Mouse (Mus musculus) left cerebral cortex, postnatal 25 days (tissue): ENCODE measurements around the gene Senp1. TPM values are rescaled to one million over a fixed set of nuclear protein-coding genes. Genes with fewer than 3 reads are reported as not detected.
A peak's percentile ranks its signal among the peaks of the same experiment; 100 is the strongest.

ENCODE experiments used
- DNase-seq, 2 experiments: peaks; one replicate each; pipeline ENCODE4 v3.0.0; 2022; ENCODE audit warnings: low spot score in 2 of 2, mixed read lengths in 1 of 2
- intact Hi-C: fragments of 180-260 bp; cut with DNase I; formaldehyde crosslinking; loops from one replicate; pipeline ENCODE4 v1.15.1; 2025
- total RNA-seq, 2 experiments: library from RNA; stranded (reverse); gene quantifications; 2 replicates each; pipeline ENCODE4 v1.2.3; 2021

Senp1 gene
- total RNA-seq, 2 experiments from 2014 or later, result 9.6 to 12.5 TPM

DNA sequence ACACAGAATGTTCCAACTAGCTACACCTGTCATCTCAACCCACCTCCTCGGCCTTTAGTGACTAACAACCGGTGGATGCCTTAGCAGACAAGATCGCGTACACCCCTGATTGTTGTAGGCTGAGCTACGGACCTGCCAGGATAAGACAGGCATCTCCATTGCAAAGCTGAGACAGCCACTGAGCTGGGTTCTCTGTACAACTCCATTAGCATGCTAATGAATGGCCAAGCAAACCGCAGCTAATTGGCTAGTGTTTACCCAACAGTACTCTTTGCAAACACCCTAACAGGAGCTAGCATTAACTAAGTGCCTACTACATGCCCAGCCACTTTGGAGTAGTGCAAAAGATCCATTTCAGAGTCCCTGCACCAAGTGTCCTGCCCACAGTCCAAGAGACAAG lies 80.7 kb downstream of the Senp1 start:
- intact Hi-C loops, result no loop called here
- DNase-seq, result no peak

GRCm38 (mm10) chr15:98005181-98005580 lies 88.4 kb downstream of the Senp1 start:
- intact Hi-C loops, result no loop called here
- no peak for DNase-seq

DNA sequence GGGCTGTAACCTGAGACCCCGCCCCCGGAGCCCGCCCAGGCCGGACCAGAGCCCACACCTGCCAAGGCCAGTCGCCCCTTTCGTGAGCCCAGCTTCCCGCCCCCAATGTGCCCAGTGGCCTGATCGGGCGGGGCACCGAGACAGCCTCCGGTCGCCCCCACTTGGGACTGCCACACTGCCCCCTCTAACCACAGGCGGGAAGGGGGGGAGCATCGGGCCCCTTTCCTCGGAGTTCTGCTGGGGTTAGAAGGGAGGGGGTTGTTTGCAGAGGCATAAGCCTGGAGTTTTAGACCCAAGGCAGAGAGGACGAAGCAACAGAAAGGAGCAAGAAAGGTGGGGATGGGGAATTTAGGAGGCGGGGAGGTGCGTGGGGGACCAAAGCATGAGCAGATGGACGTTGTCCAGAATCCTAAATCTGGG lies 88.8 kb downstream of the Senp1 start:
- DNase-seq, result no peak
- intact Hi-C loops, result no loop called here

- intact Hi-C loops, result no loop called here
- DNase-seq, result no peak
Measured at GRCm38 (mm10) chr15:98003822-98004739, 89.5 kb downstream of the Senp1 start, which contains the start of gene Col2a1. Col2a1 (minus strand) TSS chr15:98004695.

DNA sequence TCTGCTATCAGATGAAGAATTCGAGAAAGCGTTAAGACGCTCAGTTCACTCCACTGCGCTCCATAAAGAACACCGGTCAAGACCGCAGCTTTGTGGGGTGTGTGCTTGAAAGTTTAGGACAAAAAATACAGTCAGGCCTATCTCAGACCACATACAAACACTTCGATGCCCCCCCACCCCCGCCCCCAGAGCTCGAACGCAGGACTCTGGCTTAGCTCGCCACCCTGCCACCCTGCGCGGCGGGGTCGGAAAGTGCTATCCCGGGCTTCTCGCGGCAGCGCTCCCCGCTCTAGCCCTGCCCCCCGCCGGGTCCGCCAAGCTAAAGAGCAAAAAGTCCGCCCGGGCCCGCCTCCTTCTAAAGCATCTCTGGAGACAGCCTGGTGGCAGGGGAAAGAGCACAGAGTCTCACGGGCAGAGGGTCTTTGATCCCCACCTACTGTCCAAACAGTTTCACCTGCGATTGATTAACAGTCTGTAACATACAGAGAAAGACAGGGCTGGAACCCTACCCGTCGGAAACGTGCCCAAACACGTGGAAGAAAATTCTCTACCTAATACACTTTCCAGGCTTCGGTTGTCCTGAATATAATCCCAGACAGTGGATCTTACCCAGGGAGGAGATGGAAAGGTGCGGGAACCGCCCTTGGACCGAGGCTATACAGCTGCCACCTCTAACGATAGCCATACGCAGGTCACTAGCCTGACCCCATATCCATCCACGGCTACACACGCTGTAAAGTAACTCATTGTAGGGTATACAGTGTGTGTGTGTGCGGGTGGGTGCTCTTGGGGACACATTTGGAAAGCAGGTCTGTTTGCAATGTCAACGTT lies 90.3 kb downstream of the Senp1 start:
- DNase-seq, result no peak
- intact Hi-C loops, result no loop called here

- intact Hi-C loops, result no loop called here
- DNase-seq, result peak in 1 of 2 experiments; percentile 24
Measured at GRCm38 (mm10) chr15:98002113-98002990, 91.2 kb downstream of the Senp1 start.

DNA sequence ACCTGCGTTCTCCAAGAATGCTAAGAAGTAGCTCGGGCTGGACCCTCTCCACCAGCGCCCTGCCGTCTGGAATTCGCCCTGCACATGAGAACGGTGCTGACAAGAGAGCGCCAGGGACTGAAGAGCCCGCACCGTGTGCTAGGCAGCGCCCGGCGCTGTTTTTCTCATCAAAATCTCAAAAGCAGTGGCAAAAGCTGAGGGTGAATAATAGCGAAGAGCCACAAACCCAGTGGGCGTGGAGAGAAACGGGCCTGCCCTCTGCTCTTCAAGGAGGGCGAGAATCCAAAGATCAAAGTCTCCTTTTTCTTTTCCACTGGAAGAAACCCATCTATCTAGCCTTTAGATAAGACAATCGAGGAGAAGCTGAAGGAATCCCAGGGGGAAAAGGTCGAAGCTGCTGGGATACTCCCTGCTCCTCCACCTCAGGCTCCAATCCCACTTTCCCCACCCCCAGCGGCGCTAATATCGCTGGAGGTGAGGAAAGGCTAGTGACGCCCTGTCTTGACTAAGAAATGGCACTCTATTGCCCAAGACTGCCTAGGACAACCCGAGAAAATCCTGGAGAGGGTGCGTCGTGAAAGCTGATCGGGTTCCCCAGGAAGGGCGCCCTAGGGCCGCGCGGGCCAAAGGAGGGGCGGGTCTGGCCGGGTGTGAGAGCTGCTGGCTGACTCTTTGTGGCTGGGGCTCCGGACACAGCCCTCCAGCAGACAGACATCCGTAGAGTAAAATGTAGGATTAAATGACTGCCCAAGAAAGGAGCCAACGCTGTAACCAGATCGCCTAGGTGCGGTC lies 92.0 kb downstream of the Senp1 start:
- DNase-seq, result no peak
- intact Hi-C loops, result no loop called here

DNA sequence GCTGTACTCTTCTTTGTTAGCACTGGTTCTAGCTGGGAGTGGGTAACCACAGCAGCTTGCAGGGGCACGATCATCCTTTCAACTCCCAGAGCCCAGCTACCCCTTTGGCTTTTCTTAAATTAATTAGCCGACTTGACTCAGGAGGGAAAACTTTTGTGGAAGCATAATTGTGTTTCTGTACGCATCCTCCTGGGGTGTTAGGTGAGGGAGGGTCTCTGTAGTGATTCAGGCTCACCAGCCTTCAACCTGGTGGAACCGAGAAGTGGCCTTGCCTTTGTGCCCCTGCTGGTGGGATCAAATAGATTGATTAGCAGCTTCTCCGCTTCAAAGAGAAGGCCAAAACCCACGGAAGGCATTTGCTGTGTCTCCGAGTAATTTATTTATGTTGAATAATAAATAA lies 93.6 kb downstream of the Senp1 start:
- no peak for DNase-seq
- intact Hi-C loops, result no loop called here

DNA sequence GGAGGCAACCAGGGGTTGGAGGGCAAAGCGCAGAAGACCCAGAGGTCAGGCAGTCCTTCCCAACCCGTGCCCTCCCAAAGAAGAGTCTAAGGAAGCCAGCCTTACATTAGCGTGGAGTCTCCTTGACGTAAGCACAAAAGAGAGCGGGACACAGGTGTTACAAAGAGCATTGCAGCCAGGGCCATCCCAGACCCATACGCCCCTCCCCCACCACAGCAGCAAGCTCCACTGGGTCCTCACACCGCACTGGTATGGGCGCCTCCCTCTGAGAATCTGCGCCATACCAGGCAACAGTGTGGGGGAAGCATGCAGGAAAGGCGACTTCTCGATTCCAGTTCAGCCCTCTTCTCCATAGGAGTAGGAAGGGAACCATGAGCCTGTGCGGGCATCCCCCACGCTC lies 94.0 kb downstream of the Senp1 start:
- intact Hi-C loops, result no loop called here
- DNase-seq, result no peak

GRCm38 (mm10) chr15:97996716-97997256 lies 96.8 kb downstream of the Senp1 start:
- DNase-seq, result peak; percentile 15 to 49
- intact Hi-C loops, result no loop called here

GRCm38 (mm10) chr15:97992712-97993286 lies 100.7 kb downstream of the Senp1 start:
- intact Hi-C loops, result loop anchor here (5.0 kb wide), 1 partner anchor 60 kb away; no protein-coding TSS in a partner anchor
- peak; percentile 80 to 85 for DNase-seq

DNA sequence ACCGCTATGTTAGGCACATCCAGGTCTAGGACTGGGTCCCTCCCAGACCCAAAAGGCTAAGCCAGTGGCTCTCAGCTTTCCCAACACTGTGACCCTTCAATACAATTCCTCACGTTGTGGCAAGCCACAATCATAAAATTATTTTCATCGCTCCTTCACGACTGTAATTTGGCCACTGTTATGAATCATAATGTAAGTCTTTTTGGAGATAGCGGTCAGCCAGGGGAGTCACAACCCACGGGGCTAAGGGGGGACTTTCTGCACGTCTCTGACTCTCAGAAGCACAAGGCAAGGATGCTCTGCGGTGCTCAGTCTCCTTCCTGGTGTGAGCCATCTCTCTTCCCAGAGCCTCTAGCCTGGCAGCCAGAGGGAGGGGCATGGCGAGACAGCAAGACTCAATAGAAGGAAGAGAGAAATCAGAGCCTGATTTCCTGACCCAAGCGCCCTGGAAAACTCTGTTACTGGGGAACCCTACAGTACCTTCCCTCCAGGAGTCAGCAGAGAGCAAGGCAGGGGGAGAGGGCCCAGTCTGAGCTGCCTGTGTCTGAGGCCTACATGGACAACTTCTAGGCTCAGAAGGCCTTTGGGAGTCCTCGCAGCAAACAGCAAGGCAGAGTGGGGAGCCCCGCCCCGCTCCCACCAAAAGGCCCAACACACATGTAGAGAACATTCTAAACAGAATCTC lies 101.4 kb downstream of the Senp1 start:
- intact Hi-C loops, result loop anchor here (5.0 kb wide), 1 partner anchor 60 kb away; no protein-coding TSS in a partner anchor
- DNase-seq, result no peak

GRCm38 (mm10) chr15:97991285-97991895 lies 102.2 kb downstream of the Senp1 start:
- intact Hi-C loops, result loop anchor here (5.0 kb wide), 1 partner anchor 61 kb away; no protein-coding TSS in a partner anchor
- no peak for DNase-seq

DNA sequence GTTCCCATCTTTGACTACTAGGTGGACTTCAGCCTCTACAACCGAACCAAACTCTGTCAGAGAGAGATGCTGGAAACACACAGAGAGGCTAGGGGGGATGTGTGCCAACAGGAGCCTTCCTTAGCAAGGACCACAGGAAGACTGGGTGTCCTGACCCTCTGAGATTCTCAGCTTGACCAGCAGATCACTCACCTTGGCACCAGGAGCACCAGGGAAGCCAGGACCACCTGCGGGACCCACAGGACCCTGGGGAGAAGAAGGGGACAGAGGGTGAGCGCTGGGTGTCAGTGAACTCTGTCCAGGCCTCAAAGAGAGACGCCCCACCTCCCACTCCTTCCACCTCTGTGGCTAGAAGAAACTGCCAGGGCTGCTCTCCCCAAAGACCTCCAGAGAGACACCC lies 102.8 kb downstream of the Senp1 start:
- intact Hi-C loops, result loop anchor here (5.0 kb wide), 1 partner anchor 62 kb away; no protein-coding TSS in a partner anchor
- DNase-seq, result no peak

DNA sequence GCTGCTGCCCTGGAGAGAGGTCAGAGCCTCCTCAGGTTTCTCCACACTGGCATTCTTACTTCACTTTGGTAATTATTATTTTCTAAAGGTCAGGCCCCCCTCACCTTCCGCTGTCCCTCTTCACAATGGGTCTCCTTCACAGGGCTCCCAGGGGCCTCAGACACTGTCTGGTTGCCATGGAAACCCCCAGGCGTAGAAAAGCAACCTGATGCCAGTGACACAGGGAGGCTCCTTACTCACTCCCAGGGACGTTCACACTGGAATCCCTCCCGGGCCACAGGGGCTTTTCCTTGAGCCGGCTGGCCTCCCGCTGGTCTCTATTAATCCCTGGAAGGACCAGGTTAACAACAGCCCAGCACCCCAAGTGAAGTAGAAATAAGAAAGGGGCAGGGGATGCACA lies 103.4 kb downstream of the Senp1 start:
- no peak for DNase-seq
- intact Hi-C loops, result loop anchor here (5.0 kb wide), 1 partner anchor 62 kb away; no protein-coding TSS in a partner anchor

DNA sequence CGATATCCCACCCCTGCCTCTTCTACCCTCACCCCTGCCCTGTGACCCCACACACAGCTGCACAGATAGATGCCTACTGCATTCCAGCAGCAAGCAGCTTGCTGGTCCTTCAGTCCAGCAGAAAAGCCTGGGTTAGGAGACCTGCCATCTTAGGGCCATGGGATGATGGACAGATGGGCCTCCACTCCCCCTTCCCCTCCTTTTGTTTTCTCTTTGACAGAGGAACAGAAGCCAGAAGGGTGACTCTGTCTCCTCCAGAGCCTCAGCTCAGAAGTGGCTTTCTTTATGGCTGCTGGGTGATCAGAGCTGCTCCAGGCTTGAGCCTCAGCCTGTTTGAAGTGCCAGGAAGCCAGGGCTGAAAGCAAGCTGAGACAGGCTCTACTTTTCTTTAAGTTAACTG lies 104.0 kb downstream of the Senp1 start:
- intact Hi-C loops, result no loop called here
- no peak for DNase-seq
